Mouse (Mus musculus) small intestine, adult 2 months (tissue): Measurements from ENCODE around the gene Mrgprf.

ENCODE experiments used
- CTCF ChIP-seq: fragments of 200-500 bp; IDR thresholded peaks from 2 replicates; pipeline ENCODE4 v1.5.1; 2012; ENCODE audit warnings: low read depth, mild to moderate bottlenecking, control low read depth, inconsistent platforms, low read length, moderate library complexity, mixed read lengths; ENCODE audit not compliant: insufficient replicate concordance, insufficient read length; ENCODE audit errors: extremely low read depth
- POLR2A ChIP-seq: fragments of 200-500 bp; IDR thresholded peaks from 2 replicates; pipeline ENCODE4 v1.6.1; 2012; ENCODE audit warnings: low read depth, mild to moderate bottlenecking, control low read depth, inconsistent platforms, low read length, moderate library complexity

DNA sequence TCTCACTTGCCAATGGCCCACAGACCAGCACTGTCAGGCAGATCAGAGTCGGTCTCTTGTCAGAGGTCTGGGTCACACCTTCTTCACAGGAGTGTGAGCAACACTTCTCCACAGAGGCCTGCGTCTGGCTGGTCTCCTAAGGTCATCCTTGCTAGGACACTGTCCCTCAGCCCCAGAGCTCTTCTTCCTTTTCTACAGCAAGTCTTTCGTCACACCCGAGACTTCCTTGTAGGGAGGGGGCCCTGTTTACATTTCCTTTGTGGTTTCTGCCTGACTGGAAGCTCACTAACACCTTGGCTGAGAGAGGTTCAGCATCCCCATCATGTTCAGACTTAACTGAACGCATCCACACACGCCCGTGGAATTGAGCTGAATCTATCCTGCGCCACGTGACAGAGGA, 36.4 kb upstream of the Mrgprf start:
- TF ChIP-seq POLR2A (no peak), CTCF (no peak)
